13 mouse cellular contexts compared by ENCODE assay signal in genomic region chr16:97100091-97100490, GRCm38 (mm10).
DNase-seq lines count a peak whose midpoint lies in the region; ATAC-seq and TF ChIP-seq lines count a peak whose summit lies in the region.
"Had no signal": no experiment of that assay in that cellular context is flagged by ENCODE, and none has a peak within 500 bp of the region (broad histone marks: within the 10 kb centered on the region; RNA-seq: fewer than 3 reads in every experiment).

No protein-coding gene starts in this region.

- H3K4me1 ChIP-seq in kidney, adult 2 months (ENCODE audit: control insufficient read depth, insufficient read depth, low read length) = no peaks in the 10 kb centered on the region
- peaks cover 33% of the 10 kb centered on the region for H3K4me1 ChIP-seq in hindbrain, embryonic 15.5 days (replicated peaks)
- H3K4me1 ChIP-seq in midbrain, embryonic 15.5 days = peaks cover 29% of the 10 kb centered on the region
- H3K4me1 ChIP-seq: lung, embryonic 15.5 days had no signal

- no peak for TF ChIP-seq POLR2A in kidney, adult 2 months (IDR thresholded peaks at IDR 0.05; ENCODE audit: low read depth, low read length)

- WGBS in kidney, adult 2 months = 36% methylated on average over 2 of the region's 2 CpGs
- WGBS in hindbrain, embryonic 15.5 days = 28% methylated on average over 2 of the region's 2 CpGs
- 34% methylated on average over 2 of the region's 2 CpGs for WGBS in midbrain, embryonic 15.5 days

- H3K9me3 ChIP-seq in hindbrain, embryonic 15.5 days = no peaks in the 10 kb centered on the region
- H3K9me3 ChIP-seq in midbrain, embryonic 15.5 days = no peaks in the 10 kb centered on the region
- H3K9me3 ChIP-seq: limb, embryonic 13.5 days; lung, embryonic 15.5 days had no signal

- no peaks in the 10 kb centered on the region for H3K27me3 ChIP-seq in kidney, adult 2 months (replicated peaks; ENCODE audit: control insufficient read depth, insufficient read depth, low read length)
- H3K27me3 ChIP-seq in hindbrain, embryonic 15.5 days = no peaks in the 10 kb centered on the region
- H3K27me3 ChIP-seq in midbrain, embryonic 15.5 days (replicated peaks) = no peaks in the 10 kb centered on the region
- H3K27me3 ChIP-seq: lung, embryonic 15.5 days had no signal

- no peak overlapping the region for H3K4me3 ChIP-seq in kidney, adult 2 months (ENCODE audit: insufficient read depth, low read depth, low read length)
- H3K4me3 ChIP-seq in hindbrain, embryonic 15.5 days = no peak overlapping the region
- H3K4me3 ChIP-seq in midbrain, embryonic 15.5 days = no peak overlapping the region
- H3K4me3 ChIP-seq: limb, embryonic 13.5 days; lung, embryonic 15.5 days had no signal

- H3K36me3 ChIP-seq in kidney, adult 2 months (ENCODE audit: control insufficient read depth, insufficient read depth, low read length) = no peaks in the 10 kb centered on the region
- H3K36me3 ChIP-seq in hindbrain, embryonic 15.5 days = no peaks in the 10 kb centered on the region
- H3K36me3 ChIP-seq in midbrain, embryonic 15.5 days (replicated peaks) = no peaks in the 10 kb centered on the region
- H3K36me3 ChIP-seq: limb, embryonic 13.5 days; lung, embryonic 15.5 days had no signal

- no peak for TF ChIP-seq CTCF in kidney, adult 2 months (conservative IDR thresholded peaks at IDR 0.05; ENCODE audit: insufficient read depth, insufficient read length, low read depth, low read length)

- no peak overlapping the region for H3K27ac ChIP-seq in kidney, adult 2 months (ENCODE audit: insufficient read depth, low read depth, low read length)
- no peak overlapping the region for H3K27ac ChIP-seq in hindbrain, embryonic 15.5 days (replicated peaks)
- H3K27ac ChIP-seq in midbrain, embryonic 15.5 days = peak overlapping the region; percentile 30; the same call in 1 of the 2 replicates
- H3K27ac ChIP-seq: limb, embryonic 13.5 days; lung, embryonic 15.5 days had no signal

- no peak overlapping the region for H3K9ac ChIP-seq in hindbrain, embryonic 15.5 days
- no peak overlapping the region for H3K9ac ChIP-seq in midbrain, embryonic 15.5 days
- H3K9ac ChIP-seq: limb, embryonic 13.5 days; lung, embryonic 15.5 days had no signal

- H3K4me2 ChIP-seq in hindbrain, embryonic 15.5 days = no peak overlapping the region
- no peak overlapping the region for H3K4me2 ChIP-seq in midbrain, embryonic 15.5 days
- H3K4me2 ChIP-seq: limb, embryonic 13.5 days; lung, embryonic 15.5 days had no signal

- DNase-seq in kidney, adult 2 months = peak; percentile 12
- no peak for DNase-seq in kidney, adult 11 months
- peak; percentile 49 for DNase-seq in Muller cell, postnatal 12 days (ENCODE audit: inconsistent ontology term)
- no peak for DNase-seq in spleen, adult 12 weeks (ENCODE audit: low spot score)
- DNase-seq: cerebellum, adult 2 months; heart, postnatal 36 days; layer of hippocampus, adult 9-11 months; thymus, adult 18-20 months had no signal

- 0 out of 2 replicates have a peak, but pooled peaks have one; percentile 49 for ATAC-seq in hindbrain, embryonic 15.5 days (ENCODE audit: low FRiP score, low read depth)
- peak; percentile 21; the same call in 1 of the 2 replicates for ATAC-seq in midbrain, embryonic 15.5 days (replicated peaks)
- ATAC-seq in monocyte, adult 5-6 weeks (replicated peaks; ENCODE audit: insufficient number of reproducible peaks, low FRiP score, low TSS enrichment, poor library complexity, severe bottlenecking) = no peak

Comparison
In these comparisons a context has a peak if more than half of its experiments do, and no peak if none do; other contexts are left out.
1. DNase-seq: peak in kidney, adult 2 months (single experiment) and Muller cell, postnatal 12 days (single experiment); none in kidney, adult 11 months (single experiment) and spleen, adult 12 weeks (single experiment).